Mouse (Mus musculus) MEL (cell line): Measurements from ENCODE around the gene Olfr1047. TPM values are rescaled to one million over a fixed set of nuclear protein-coding genes. Genes with fewer than 3 reads are reported as not detected.

Experiments
- DNase-seq: peaks from one replicate; pipeline ENCODE4 v3.0.0; 2011; ENCODE audit warnings: low read depth, low spot score
- H3K27ac ChIP-seq: 2 replicates; pipeline ENCODE4 v1.5.1; 2012; ENCODE audit warnings: low read depth, mild to moderate bottlenecking, control low read depth, low read length, moderate library complexity; ENCODE audit not compliant: control insufficient read depth
- H3K27me3 ChIP-seq, 2 experiments: fragments of 150-350 bp in 1 of 2; sonication (generic) in 1 of 2; 2 replicates each; pipeline ENCODE4 v1.6.1; 2012; ENCODE audit warnings: low read length in 2 of 2, mild to moderate bottlenecking in 2 of 2, improper control_type of control experiment in 1 of 2, moderate library complexity in 1 of 2; ENCODE audit not compliant: insufficient read depth in 2 of 2, control insufficient read depth in 1 of 2
- H3K36me3 ChIP-seq, 2 experiments: 2 replicates each; pipeline ENCODE4 v1.6.1; 2012 to 2014; ENCODE audit warnings: low read length in 2 of 2, improper control_type of control experiment in 1 of 2, inconsistent platforms in 1 of 2, mild to moderate bottlenecking in 1 of 2; ENCODE audit not compliant: insufficient read depth in 2 of 2, control insufficient read depth in 1 of 2
- H3K4me1 ChIP-seq, 2 experiments: fragments of 150-350 bp in 1 of 2; sonication (generic) in 1 of 2; 2 replicates each; pipeline ENCODE4 v1.6.1; 2012; ENCODE audit warnings: low read length in 2 of 2, improper control_type of control experiment in 1 of 2, mild to moderate bottlenecking in 1 of 2; ENCODE audit not compliant: insufficient read depth in 2 of 2, control insufficient read depth in 1 of 2
- H3K4me3 ChIP-seq, 2 experiments: fragments of 150-350 bp in 1 of 2; sonication (generic) in 1 of 2; 2 replicates each; pipeline ENCODE4 v1.5.1; 2012; ENCODE audit warnings: low read depth in 2 of 2, low read length in 2 of 2, mild to moderate bottlenecking in 2 of 2, moderate library complexity in 2 of 2, control low read depth in 1 of 2, improper control_type of control experiment in 1 of 2; ENCODE audit not compliant: control insufficient read depth in 1 of 2, insufficient read depth in 1 of 2
- H3K79me2 ChIP-seq: 2 replicates; pipeline ENCODE4 v1.6.1; 2012; ENCODE audit warnings: mild to moderate bottlenecking, low read length, moderate library complexity; ENCODE audit not compliant: control insufficient read depth, poor library complexity, insufficient read depth
- H3K9ac ChIP-seq: 2 replicates; pipeline ENCODE4 v1.6.1; 2012; ENCODE audit warnings: low read depth, mild to moderate bottlenecking, control low read depth, low read length, moderate library complexity; ENCODE audit not compliant: control insufficient read depth, poor library complexity, severe bottlenecking
- H3K9me3 ChIP-seq: fragments of 150-350 bp; sonication (generic); replicated peaks from 2 replicates; pipeline ENCODE4 v1.6.1; 2012; ENCODE audit warnings: mild to moderate bottlenecking, low read length, improper control_type of control experiment, moderate library complexity; ENCODE audit not compliant: insufficient read depth
- CHD1 ChIP-seq: IDR thresholded peaks from 2 replicates; pipeline ENCODE4 v1.6.1; 2012; ENCODE audit warnings: low read depth, mild to moderate bottlenecking, inconsistent platforms, low read length, improper control_type of control experiment
- CHD2 ChIP-seq: IDR thresholded peaks from 2 replicates; pipeline ENCODE4 v1.6.1; 2011; ENCODE audit warnings: low read length, improper control_type of control experiment
- E2F4 ChIP-seq: IDR thresholded peaks from 2 replicates; pipeline ENCODE4 v1.6.1; 2011; ENCODE audit warnings: low read depth, low read length, improper control_type of control experiment, borderline replicate concordance
- ELF1 ChIP-seq: IDR thresholded peaks from 2 replicates; pipeline ENCODE4 v1.6.1; 2014; ENCODE audit warnings: low read depth, mild to moderate bottlenecking, inconsistent platforms, low read length, improper control_type of control experiment, moderate library complexity
- EP300 ChIP-seq, 2 experiments: IDR thresholded peaks; 2 replicates each; pipeline ENCODE4 v1.6.1; 2011; ENCODE audit warnings: improper control_type of control experiment in 2 of 2, low read length in 2 of 2, low read depth in 1 of 2, mild to moderate bottlenecking in 1 of 2
- ETS1 ChIP-seq: IDR thresholded peaks from 2 replicates; pipeline ENCODE4 v1.6.1; 2012; ENCODE audit warnings: low read depth, mild to moderate bottlenecking, inconsistent platforms, low read length, improper control_type of control experiment, moderate library complexity
- HCFC1 ChIP-seq: IDR thresholded peaks from 2 replicates; pipeline ENCODE4 v1.6.1; 2012; ENCODE audit warnings: low read depth, mild to moderate bottlenecking, inconsistent platforms, low read length, improper control_type of control experiment, moderate library complexity
- MAFK ChIP-seq: IDR thresholded peaks from 2 replicates; pipeline ENCODE4 v1.6.1; 2011; ENCODE audit warnings: low read depth, mild to moderate bottlenecking, low read length, improper control_type of control experiment, borderline replicate concordance
- MAZ ChIP-seq: IDR thresholded peaks from 2 replicates; pipeline ENCODE4 v1.6.1; 2012; ENCODE audit warnings: low read depth, mild to moderate bottlenecking, inconsistent platforms, low read length, improper control_type of control experiment
- MXI1 ChIP-seq: IDR thresholded peaks from 2 replicates; pipeline ENCODE4 v1.6.1; 2011; ENCODE audit warnings: mild to moderate bottlenecking, low read depth, low read length, improper control_type of control experiment
- MYC ChIP-seq: IDR thresholded peaks from 2 replicates; pipeline ENCODE4 v1.6.1; 2011; ENCODE audit warnings: low read depth, mild to moderate bottlenecking, low read length, improper control_type of control experiment, moderate library complexity
- NELFE ChIP-seq: IDR thresholded peaks from 2 replicates; pipeline ENCODE4 v1.6.1; 2011; ENCODE audit warnings: low read depth, low read length, improper control_type of control experiment
- NRF1 ChIP-seq: IDR thresholded peaks from 2 replicates; pipeline ENCODE4 v1.6.1; 2014; ENCODE audit warnings: low read depth, mild to moderate bottlenecking, inconsistent platforms, low read length, improper control_type of control experiment, moderate library complexity; ENCODE audit not compliant: poor library complexity, insufficient read depth, severe bottlenecking
- POLR2A ChIP-seq, 2 experiments: IDR thresholded peaks; 2 replicates each; pipeline ENCODE4 v1.6.1; 2011 to 2012; ENCODE audit warnings: low read length in 2 of 2, mild to moderate bottlenecking in 2 of 2, control low read depth in 1 of 2, improper control_type of control experiment in 1 of 2, low read depth in 1 of 2, moderate library complexity in 1 of 2; ENCODE audit not compliant: control insufficient read depth in 1 of 2, insufficient read depth in 1 of 2, poor library complexity in 1 of 2
- RAD21 ChIP-seq: IDR thresholded peaks from 2 replicates; pipeline ENCODE4 v1.6.1; 2011; ENCODE audit warnings: mild to moderate bottlenecking, low read depth, low read length, improper control_type of control experiment
- SMC3 ChIP-seq: IDR thresholded peaks from 2 replicates; pipeline ENCODE4 v1.6.1; 2011; ENCODE audit warnings: low read depth, low read length, improper control_type of control experiment
- TAL1 ChIP-seq: IDR thresholded peaks from 2 replicates; pipeline ENCODE4 v1.6.1; 2012; ENCODE audit warnings: mild to moderate bottlenecking, inconsistent platforms, low read length, moderate library complexity, mixed read lengths
- TCF12 ChIP-seq: IDR thresholded peaks from 2 replicates; pipeline ENCODE4 v1.6.1; 2014; ENCODE audit warnings: low read depth, mild to moderate bottlenecking, inconsistent platforms, low read length, improper control_type of control experiment, moderate library complexity
- UBTF ChIP-seq: IDR thresholded peaks from 2 replicates; pipeline ENCODE4 v1.6.1; 2012; ENCODE audit warnings: low read depth, mild to moderate bottlenecking, inconsistent platforms, low read length, improper control_type of control experiment, moderate library complexity, borderline replicate concordance; ENCODE audit not compliant: insufficient read depth
- USF1 ChIP-seq: IDR thresholded peaks from 2 replicates; pipeline ENCODE4 v1.6.1; 2014; ENCODE audit warnings: low read depth, mild to moderate bottlenecking, inconsistent platforms, low read length, improper control_type of control experiment, moderate library complexity
- USF2 ChIP-seq, 2 experiments: IDR thresholded peaks; 2 replicates each; pipeline ENCODE4 v1.6.1; 2011 to 2012; ENCODE audit warnings: improper control_type of control experiment in 2 of 2, low read length in 2 of 2, borderline replicate concordance in 1 of 2, inconsistent platforms in 1 of 2, low read depth in 1 of 2, mild to moderate bottlenecking in 1 of 2; ENCODE audit not compliant: insufficient read depth in 1 of 2
- ZMIZ1 ChIP-seq: IDR thresholded peaks from 2 replicates; pipeline ENCODE4 v1.6.1; 2012; ENCODE audit warnings: low read depth, mild to moderate bottlenecking, inconsistent platforms, low read length, improper control_type of control experiment, moderate library complexity
- ZNF384 ChIP-seq: IDR thresholded peaks from 2 replicates; pipeline ENCODE4 v1.6.1; 2012; ENCODE audit warnings: low read depth, mild to moderate bottlenecking, inconsistent platforms, low read length, improper control_type of control experiment
- polyA plus RNA-seq, 2 experiments: library from polyadenylated mRNA; stranded (reverse) in 1 of 2; unstranded in 1 of 2; fragments of >175 nt in 1 of 2; fragments of >200 nt in 1 of 2; gene quantifications; 2 replicates each; pipeline versions ENCODE4 v1.2.1 to v1.2.4; 2012; ENCODE audit warnings: low replicate concordance in 2 of 2, low read depth in 1 of 2; ENCODE audit not compliant: insufficient read length in 2 of 2, insufficient read depth in 1 of 2, missing spikeins in 1 of 2
- total RNA-seq: library from RNA; depleted of rRNA; stranded (reverse); fragments of 300-350 nt; gene quantifications from 2 replicates; pipeline ENCODE4 v1.2.3, GENCODE M21; 2012

The Olfr1047 gene
- total and polyA plus RNA-seq, 3 experiments = not detected

DNA sequence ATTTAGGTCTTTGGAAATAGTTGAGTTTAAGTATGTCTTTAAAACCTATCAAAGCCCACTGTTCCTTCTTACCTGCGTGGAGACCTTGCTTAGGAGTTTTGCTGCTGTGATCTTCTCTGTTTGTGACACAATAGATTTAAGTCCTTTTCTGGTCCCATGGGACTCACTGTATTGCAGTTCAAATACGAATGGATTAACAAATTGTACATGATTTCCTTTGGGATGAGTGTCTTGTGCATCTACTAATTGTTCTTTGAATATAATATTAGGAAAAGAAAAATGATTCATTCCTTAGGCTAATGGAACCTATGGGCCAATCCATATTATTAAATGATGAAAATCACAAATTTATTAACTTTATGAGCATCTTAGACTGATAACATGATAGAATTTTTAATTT lies 12.0 kb downstream of the Olfr1047 start, which contains the start of gene Olfr1046:
Olfr1046 (minus strand) TSS at position 101 of the 400 bp plus-strand sequence.
- H3K9ac ChIP-seq = no peak within 1 kb of the TSS
- no peaks in the 10 kb centered on the region for H3K27me3 ChIP-seq
- no peaks in the 10 kb centered on the region for H3K9me3 ChIP-seq
- H3K4me3 ChIP-seq = no peak within 1 kb of the TSS
- no peak for DNase-seq
- TF ChIP-seq CHD2 = no peak
- TF ChIP-seq, all 39 proteins: peak for 0
- H3K79me2 ChIP-seq = no peaks in the 10 kb centered on the region
- H3K36me3 ChIP-seq = no peaks in the 10 kb centered on the region
- H3K4me1 ChIP-seq = no peaks in the 10 kb centered on the region
- H3K27ac ChIP-seq = no peak within 1 kb of the TSS

DNA sequence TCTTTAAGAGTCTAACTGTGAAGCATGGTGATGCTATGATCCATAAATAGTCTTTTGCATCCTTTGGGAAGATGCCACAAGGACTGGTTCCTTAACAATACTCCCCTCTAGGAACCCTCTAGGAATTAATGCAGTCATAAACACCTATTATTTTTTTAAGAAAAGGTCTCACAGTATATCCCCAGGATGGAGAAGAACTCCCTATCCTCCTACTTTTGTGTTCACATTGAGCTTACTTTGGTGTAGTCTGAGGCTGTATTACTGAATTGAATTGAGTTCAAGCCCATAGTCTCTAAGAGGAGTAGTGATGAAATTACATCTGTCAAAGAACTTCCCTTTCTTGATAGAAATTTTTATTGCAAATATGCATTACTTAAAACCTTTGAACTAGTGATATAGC lies 28.3 kb downstream of the Olfr1047 start, which contains the start of gene Olfr1045:
Olfr1045 (minus strand) TSS at position 101 of the 400 bp plus-strand sequence.
- Histone ChIP-seq H3K36me3 (no peaks in the 10 kb centered on the region), H3K9me3 (no peaks in the 10 kb centered on the region), H3K79me2 (no peaks in the 10 kb centered on the region), H3K4me3 (no peak within 1 kb of the TSS), H3K9ac (no peak within 1 kb of the TSS), H3K27me3 (no peaks in the 10 kb centered on the region), H3K27ac (no peak within 1 kb of the TSS), H3K4me1 (no peaks in the 10 kb centered on the region)
- DNase-seq = no peak
- TF ChIP-seq MXI1 (no peak), UBTF (no peak), POLR2A (IDR thresholded peaks at IDR 0.05; ENCODE audit: control insufficient read depth in 1 of 2, insufficient read depth in 1 of 2, low read depth in 1 of 2, low read length in 2 of 2, poor library complexity in 1 of 2) (no peak), MAFK (no peak), SMC3 (no peak), NRF1 (no peak), ZMIZ1 (no peak), CHD1 (no peak)

DNA sequence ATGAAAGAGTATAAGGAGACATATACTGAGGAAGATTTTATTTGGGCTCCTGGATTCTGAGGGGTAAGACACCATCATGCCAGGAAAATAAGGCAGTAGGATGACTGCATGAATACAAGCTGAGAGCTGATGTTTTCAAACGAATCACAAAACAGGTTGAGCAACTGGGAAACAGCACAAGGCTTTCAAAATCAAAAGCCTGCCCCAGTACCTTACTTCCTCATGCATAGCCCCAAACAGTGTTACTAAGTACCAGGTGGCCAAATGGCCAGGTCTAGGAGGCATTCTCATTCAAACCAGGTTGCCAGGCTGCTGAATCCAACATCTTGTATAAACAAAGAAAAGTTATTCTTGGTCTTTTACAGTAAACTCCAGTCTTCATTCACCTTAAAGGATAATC lies 35.3 kb downstream of the Olfr1047 start:
- Histone ChIP-seq H3K79me2 (no peaks in the 10 kb centered on the region), H3K9ac (no peak overlapping the region), H3K27me3 (no peaks in the 10 kb centered on the region), H3K9me3 (no peaks in the 10 kb centered on the region), H3K27ac (no peak overlapping the region)
- TF ChIP-seq EP300 (IDR thresholded peaks at IDR 0.05; ENCODE audit: low read depth in 1 of 2, low read length in 2 of 2) (no peak), HCFC1 (no peak), ELF1 (no peak), POLR2A (IDR thresholded peaks at IDR 0.05; ENCODE audit: control insufficient read depth in 1 of 2, insufficient read depth in 1 of 2, low read depth in 1 of 2, low read length in 2 of 2, poor library complexity in 1 of 2) (no peak), USF2 (IDR thresholded peaks at IDR 0.05; ENCODE audit: borderline replicate concordance in 1 of 2, insufficient read depth in 1 of 2, low read depth in 1 of 2, low read length in 2 of 2) (no peak), MAZ (no peak), MYC (no peak), ZNF384 (no peak), USF1 (no peak), ETS1 (no peak), RAD21 (no peak), MXI1 (no peak), TAL1 (no peak), NELFE (no peak), E2F4 (no peak), TCF12 (no peak)
- TF ChIP-seq, all 39 proteins: peak for 0
- no peak for DNase-seq
- no peaks in the 10 kb centered on the region for H3K36me3 ChIP-seq
- H3K4me3 ChIP-seq = no peak overlapping the region
- no peaks in the 10 kb centered on the region for H3K4me1 ChIP-seq
